Mouse (Mus musculus): ENCODE results near the gene Greb1.

DNA sequence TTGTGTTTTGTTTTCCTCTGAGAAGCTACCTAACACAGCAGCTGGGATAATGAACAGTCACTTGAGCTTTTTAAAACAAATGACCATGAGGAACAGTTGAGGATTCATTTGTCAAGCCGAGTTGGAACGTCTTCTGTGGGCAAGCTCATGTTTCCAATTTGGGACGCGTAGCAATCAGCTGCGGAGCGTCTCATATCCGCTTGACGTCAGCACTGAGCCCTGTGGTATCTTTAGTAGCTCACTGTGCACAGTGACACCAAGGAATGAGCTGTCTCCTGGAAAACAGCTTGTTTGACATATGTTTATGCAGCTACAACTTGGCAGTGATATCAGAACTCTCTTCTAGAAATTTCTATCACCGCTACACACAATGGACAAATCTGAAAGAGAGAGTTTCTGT lies 35.5 kb upstream of the Greb1 start:
- peak; percentile 70 for TF ChIP-seq CTCF (IDR thresholded peaks at IDR 0.05)
- TF ChIP-seq POLR2A (IDR thresholded peaks at IDR 0.05; ENCODE audit: insufficient read depth, low read depth, low read length), result peak; percentile 65
- peak; percentile 90 for TF ChIP-seq EP300 (IDR thresholded peaks at IDR 0.05; ENCODE audit: insufficient read depth, low read depth, low read length)
